Mouse (Mus musculus) adrenal gland, postnatal 14 days (tissue): Measurements from ENCODE around the gene Zc3h10. TPM values are rescaled to one million over a fixed set of nuclear protein-coding genes. Genes with fewer than 3 reads are reported as not detected.

ENCODE experiments used
- DNase-seq: peaks from one replicate; pipeline ENCODE4 v3.0.0; 2021; ENCODE audit warnings: mixed read lengths
- long read RNA-seq, 2 experiments: library from polyadenylated mRNA; stranded (forward); transcript quantifications; one replicate each; pipeline ENCODE4 v2.0.0; 2021
- total RNA-seq: library from RNA; stranded (reverse); gene quantifications from 2 replicates; pipeline ENCODE4 v1.2.3, GENCODE M21; 2021

The Zc3h10 gene
- total RNA-seq: 12.6 and 13.5 TPM in 2 replicates
- long read RNA-seq, experiment 1, transcript Zc3h10-201 (3 exons, 3,721 nt): major isoform, 17 of 36 reads
- long read RNA-seq, experiment 1, partial matches to known transcripts: 1 of 36 reads
- long read RNA-seq, experiment 1, other reads (novel, unspliced or antisense): 15 of 36 reads
- long read RNA-seq, experiment 2, transcript Zc3h10-201 (3 exons, 3,721 nt): major isoform, 8 of 42 reads
- long read RNA-seq, experiment 2, partial matches to known transcripts: 0 of 42 reads
- long read RNA-seq, experiment 2, other reads (novel, unspliced or antisense): 28 of 42 reads

DNA sequence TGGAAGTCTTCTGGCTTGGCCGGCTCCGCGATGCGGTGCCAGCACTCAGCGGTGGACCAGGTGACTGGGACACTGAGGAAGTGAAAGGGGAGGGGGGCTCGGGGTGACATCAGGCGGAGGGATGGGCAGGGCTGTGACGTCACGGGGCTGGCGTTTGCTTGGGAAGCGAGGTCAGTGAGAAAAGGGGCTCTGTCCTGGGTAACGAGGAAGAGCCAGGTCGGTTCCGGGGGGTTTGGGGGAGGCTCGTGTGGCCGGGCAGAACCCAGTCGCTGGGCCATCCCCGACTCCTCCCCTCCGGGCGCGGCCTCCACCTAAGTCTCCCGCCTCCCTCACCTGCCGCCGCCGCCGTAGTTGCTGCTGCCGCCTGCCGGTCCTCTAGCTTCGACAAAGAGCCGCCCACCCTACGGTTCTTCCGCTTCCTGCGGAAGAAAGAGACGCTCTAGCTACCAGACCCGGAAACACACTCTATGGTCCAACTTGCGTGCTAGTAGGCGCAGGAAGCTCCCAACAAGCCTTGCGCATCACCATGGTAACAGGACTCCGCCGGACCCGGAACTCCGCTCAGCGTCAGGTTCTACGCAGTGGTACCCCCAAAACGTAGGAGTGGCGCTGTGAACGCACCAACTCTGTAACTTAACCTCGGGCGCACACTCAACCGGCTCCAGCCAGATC, at the start of gene Zc3h10:
Gene Zc3h10 (minus strand): TSS at position 414 of the 672 bp plus-strand sequence.
- peak; percentile 96 for DNase-seq

GRCm38 (mm10) chr10:128592797-128593196, 45.2 kb upstream of the Zc3h10 start:
- no peak for DNase-seq

DNA sequence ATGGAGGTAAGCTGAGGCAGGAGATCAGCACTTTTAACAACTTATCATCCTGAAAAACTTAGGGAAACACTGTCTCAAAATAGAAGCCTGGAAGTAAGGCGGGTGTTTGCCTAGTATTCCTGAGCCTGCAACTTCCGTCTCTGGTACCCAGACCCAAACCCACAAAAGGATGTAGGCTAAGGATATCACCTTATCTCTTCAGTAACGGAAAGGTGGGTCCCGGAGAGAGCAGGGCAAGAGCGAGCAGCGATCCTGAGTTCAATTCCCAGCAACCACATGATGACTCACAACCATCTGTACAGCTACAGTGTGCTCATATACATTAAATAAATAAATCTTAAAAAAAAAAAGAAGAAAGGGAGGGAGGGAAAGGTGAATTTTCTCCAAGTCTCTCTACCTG, 43.9 kb upstream of the Zc3h10 start:
- no peak for DNase-seq

DNA sequence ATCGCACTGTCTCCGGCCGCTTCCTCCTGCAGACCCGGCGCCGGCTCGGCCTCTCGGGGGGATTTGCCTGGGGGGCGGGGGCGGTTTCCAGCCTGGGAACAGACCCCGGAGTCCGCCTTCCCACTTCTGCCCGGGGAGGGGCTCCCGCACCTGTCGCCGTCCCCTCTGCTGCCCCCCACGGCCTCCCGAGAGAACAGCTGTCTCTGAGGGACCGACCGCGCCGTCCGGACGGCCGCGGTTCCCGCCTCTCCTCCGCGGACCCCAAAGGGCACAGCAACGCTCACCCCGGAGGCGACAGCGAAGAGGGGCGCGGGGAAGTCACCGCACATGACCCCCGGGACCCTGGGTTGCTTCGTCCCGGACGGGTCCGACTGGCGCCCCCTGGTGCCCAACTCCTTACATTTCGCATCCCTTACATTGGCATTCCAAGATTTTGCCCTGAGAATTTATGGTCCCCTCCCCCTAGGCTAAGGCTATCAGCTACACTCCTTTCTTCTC, 42.7 kb upstream of the Zc3h10 start:
- DNase-seq: peak; percentile 76

DNA sequence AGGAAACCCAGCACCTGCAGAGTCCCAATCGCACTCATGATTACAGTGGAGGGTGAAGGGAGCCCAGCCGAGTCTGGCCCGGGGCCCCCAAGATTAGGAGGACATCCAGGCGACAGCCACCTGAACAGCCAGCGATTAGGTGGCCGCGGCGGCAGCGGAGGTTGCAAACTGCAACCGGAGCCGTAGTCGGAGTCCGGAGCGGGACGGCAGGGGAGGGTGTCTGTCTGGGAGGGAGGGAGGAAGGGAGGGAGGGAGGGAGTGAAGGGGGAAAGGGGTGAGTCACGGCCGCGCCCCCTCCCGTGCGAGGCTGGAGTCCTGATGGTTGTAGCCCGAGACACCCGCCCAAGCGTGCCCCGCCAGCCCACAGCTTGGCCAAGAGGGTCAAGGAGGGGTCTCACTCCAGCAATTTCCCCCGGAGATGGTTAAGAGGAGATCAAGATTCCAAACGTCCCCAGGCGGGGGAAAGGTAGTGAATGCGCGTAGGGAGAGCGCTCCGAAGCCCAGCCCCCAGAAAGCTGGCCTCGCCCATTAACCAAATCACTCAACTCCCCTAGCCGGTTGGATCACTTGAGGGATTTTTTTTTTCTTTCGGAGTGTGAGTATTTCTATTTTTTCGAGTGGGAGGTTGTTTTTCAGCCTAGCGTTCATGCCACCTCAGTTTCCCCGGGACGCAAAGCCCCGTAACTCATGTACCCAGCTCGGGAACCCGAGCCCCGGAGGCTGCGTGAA, 42.1 kb upstream of the Zc3h10 start, which contains the start of gene Erbb3:
Gene Erbb3 (minus strand): TSS at position 189 of the 729 bp plus-strand sequence.
- DNase-seq: peak; percentile 73

GRCm38 (mm10) chr10:128588775-128589463, 41.3 kb upstream of the Zc3h10 start:
- DNase-seq: no peak

DNA sequence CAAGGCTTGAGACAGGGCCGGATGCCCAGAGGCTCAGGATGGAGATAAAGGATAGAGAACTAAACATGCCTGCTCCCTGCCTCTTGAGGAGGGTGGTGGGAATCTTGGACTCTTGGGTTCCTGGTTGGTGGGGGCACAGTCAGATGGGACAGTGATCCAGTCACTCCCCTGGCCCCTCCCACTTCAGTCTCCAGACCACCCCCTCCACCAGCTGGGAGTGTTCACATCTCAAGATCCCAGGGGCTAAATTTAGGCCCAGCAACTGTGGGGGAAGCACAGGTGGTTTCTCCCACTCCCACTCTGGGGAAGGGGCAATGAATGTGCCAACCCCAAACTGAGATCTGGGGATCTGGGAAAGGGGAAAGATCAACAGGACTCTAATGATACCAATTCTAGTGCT, 40.6 kb upstream of the Zc3h10 start:
- no peak for DNase-seq

DNA sequence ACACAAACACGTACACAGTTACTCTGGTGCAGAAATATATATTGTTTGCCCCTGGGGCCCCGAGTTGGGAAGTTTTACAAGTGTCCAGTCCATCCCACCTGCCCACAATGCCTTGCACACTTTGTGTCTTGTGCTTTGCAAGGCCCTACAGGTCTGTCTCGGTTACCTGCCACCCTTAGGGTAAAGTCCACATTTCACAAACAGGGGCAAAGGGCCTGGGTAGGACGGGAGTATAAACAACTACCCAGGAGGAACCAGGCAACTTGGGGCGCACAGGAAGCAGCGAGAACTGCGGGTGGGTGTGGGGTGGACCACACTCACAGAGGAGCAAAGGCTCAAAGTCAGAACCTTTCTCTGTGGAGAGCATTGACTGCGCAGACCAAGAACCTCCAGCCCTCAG, 40.1 kb upstream of the Zc3h10 start:
- DNase-seq: no peak

GRCm38 (mm10) chr10:128587120-128587519, 39.5 kb upstream of the Zc3h10 start:
- no peak for DNase-seq

DNA sequence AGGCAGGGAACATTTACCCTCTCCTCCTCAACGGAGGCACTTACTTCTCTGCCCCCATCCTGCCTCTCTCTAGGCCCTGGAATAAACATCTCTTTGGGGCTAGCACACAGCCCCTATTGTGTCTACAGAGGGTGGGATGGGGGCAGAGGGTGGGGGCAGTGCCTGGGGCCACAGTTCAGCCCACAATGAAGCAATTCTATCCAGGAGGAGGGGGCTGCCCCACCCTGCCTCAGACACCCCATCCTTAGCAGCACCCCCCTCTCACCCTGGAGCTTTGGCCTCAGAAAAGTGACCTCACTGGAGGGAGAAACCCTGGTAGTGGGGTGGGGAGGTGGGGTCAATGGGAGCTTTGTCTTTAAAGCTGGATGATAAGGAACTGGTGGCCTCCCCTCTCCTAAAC, 39.0 kb upstream of the Zc3h10 start:
- no peak for DNase-seq

DNA sequence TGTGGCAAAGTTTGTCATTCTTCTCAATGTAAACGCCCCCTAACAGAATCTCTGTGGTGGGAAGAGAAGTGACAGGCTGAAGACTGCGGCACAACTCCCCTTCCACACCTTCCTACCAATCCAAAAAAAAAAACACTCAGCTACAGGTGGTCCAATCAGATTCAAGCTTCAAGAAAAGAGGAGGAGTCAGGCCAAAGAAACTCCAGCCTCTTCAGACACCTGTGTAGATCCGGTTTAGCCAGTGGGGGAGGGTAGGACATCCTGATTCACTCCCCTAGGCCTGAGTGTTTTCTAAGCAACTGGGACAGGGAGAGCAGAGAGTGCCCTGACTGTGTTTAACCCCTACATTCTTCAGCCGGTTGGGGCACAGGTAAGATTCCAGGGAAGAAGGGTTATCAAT, 36.8 kb upstream of the Zc3h10 start:
- DNase-seq: no peak

- DNase-seq: peak; percentile 83
Measured at GRCm38 (mm10) chr10:128583644-128584043, 36.1 kb upstream of the Zc3h10 start.

DNA sequence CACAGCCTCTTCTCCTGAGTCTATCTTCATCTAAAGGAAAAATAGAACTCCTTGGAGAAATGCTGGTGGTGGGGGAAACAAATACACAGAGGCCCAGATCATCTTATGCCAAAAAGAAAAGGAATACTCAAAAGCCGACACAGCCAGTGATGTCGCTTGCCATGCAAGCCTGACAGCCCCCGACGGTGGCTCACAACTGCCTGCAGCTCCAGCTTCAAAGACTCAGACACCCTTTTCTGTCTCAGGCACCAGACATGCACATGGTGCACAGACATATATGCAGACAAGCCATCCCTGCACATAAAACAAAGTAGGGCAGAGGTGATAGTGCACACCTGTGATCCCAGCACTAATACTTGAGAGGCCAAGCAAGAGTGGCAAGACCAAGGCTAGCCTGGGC, 32.2 kb upstream of the Zc3h10 start:
- DNase-seq: no peak

DNA sequence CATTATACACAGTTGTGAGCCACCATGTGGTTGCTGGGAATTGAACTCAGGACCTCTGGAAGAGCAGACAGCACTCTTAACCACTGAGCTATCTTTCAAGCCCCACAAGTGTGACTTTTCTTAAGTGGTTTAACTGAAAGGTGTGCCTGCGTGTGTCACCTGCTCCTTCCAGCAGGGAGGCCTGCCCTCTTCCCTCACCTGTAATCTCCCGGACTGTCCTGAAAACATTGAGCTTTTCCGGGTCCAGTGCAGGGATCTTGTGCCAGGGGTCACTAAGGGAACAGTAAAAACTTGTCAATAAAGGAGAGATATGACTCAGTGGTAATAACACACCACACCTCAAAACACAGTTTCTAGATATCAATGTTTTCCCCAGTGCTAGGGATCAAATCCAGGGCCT, 31.7 kb upstream of the Zc3h10 start:
- no peak for DNase-seq

GRCm38 (mm10) chr10:128578330-128578729, 30.8 kb upstream of the Zc3h10 start:
- no peak for DNase-seq

DNA sequence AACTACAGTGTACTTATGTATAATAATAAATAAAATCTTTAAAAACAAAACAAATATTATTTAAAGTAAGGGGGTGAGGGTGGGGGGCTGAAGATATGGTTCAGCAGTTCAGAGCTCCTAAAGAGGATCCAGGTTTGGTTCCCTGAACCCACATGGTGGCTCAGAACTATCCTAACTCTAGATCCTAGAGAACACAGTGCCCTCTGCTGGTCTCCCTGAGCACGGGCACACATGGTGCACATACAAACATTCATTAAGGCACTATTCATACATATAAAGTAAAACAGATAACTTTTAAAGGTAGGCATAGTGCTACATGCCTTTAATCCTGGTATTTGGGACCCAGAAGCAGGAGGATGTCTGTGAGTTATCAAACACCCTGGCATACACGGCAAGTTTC, 27.5 kb upstream of the Zc3h10 start:
- no peak for DNase-seq

DNA sequence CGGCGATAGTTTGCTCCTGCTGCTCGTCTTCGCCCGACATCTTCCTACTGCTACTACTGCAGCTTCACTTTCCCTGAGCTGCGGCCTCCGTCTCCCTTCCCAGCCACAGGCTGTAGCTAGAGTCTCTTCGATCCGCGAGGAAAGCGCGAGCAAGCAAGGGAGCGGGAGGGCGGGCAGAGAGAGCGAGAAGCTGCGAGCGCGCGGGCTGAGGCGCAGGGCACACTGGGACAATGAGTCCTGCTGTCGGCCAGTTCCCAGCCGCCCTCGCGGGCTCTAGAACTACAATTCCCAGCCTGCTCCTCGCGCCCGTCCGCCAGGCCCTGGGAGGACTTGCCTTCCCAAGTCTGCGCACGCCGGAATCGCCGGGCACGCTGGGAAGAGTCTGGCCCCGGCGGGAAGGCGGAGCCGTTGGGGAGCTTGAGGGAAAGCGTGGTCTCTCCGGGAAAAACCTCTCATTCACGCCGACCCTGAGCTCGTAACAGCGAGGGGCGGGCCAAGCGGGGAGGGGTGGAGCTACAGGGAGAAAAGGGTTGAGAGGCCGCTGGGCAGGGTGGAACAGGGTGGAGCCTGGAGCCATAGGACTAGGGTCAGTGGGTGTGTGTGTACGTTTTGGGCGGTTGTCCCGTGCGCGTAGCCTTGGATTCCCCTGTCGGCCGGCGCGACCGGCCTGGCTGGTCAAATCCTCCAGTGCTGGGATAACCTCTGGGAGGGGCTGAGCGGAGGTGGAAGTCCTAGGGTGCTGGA, 18.4 kb upstream of the Zc3h10 start, which contains the start of gene Pa2g4:
Gene Pa2g4 (minus strand): TSS at position 200 of the 744 bp plus-strand sequence.
- DNase-seq: peak; percentile 99

DNA sequence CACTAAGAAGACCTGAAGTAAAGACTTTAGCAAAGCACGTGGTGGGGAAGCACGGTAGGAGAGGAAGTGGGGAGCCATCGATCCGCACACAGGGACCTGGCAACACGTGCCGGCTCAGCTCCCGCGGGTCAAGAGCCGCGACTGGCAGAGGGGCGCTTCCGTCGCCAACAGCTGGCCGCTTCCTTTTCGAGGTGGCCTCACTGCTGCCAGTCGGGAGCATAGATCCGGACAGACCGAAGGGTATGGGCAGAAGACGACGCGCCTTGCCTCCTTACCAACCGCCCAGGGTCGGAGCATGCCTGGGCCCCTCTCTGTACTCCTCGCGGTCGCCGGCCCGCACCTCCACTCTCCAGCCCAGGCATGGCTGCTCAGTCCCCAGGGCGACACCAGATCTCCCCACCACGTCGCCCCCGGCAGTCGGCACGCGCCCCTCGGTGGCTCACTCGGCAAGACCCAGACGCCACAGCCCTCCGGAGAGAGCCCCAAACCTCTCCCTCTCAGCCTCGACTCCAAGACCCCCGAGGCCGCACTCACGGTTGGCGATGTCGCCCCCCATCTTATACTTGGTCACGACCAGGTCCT, 17.7 kb upstream of the Zc3h10 start:
- peak; percentile 69 for DNase-seq

DNA sequence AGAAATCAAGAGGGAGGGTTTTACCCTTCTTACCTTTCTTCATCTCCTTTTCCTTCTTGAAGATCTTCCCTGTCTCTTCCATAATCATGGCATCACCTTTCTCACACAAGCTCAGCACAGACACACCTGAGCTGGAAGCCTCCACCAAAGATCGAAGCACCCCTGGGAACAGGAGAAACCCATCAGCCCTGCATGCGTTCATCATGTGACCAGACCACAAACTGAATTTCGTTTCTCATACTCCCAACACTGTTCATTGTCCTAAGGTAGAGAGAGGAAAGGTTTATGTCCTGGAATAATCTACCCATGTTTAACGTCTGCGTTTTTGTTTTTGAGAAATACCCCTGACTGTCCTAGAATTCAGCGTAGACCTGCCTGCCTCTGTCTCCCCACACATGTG, 16.0 kb upstream of the Zc3h10 start:
- DNase-seq: no peak

DNA sequence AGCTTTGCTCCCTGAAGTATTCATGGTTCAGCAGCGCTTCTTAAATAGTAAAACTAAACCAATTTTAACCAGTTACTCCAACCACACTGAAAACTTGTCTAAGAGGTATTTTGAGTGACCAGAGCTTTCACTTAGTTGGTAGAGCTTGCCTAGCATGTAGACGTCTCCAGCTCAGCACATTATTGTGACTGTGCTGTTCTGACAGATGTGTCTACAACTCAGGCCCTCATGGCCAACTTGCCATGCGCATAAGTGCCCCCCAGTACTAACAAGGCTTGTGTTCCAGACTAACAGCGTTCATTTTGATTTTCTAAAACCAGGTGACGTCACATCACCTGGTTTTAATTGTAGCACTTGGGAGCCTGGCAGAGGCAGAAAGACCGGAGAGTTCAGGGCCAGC, 9.4 kb upstream of the Zc3h10 start:
- no peak for DNase-seq

DNA sequence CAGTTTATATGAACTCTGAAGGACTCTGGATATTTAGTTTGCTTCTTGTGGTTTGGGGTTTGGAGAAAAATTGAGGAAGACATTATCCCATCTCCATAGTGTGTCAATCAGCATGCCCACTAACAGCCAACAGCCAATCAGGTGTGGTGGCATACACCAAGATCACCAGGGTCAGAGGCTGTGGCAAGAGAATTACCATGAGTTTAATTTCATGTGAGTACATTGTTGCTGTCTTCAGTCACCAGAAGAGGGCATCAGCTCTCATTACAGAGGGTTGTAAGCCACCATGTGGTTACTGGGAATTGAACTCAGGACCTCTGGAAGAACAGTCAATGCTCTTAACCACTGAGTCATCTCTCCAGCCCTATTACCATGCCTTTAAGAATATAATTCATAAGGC, 8.7 kb upstream of the Zc3h10 start:
- no peak for DNase-seq
